Mouse (Mus musculus) megakaryocyte, embryonic 14.5 days (primary cell): ENCODE data around the gene Gm14597. TPM values are rescaled to one million over a fixed set of nuclear protein-coding genes. Genes with fewer than 3 reads are reported as not detected.

ENCODE experiments used
- H3K27me3 ChIP-seq: replicated peaks from 2 replicates; pipeline ENCODE3; 2012; ENCODE audit warnings: inconsistent platforms
- H3K36me3 ChIP-seq: replicated peaks from 2 replicates; pipeline ENCODE3; 2012; ENCODE audit warnings: low read length, inconsistent platforms, mixed read lengths
- H3K4me1 ChIP-seq: 2 replicates; pipeline ENCODE4 v1.6.1; 2012; ENCODE audit warnings: inconsistent platforms
- H3K4me3 ChIP-seq: replicated peaks from 2 replicates; pipeline ENCODE3; 2012; ENCODE audit warnings: moderate library complexity, mild to moderate bottlenecking, inconsistent platforms
- H3K9me3 ChIP-seq: 2 replicates; pipeline ENCODE4 v1.6.1; 2012; ENCODE audit warnings: inconsistent platforms
- FLI1 ChIP-seq: IDR thresholded peaks from 2 replicates; pipeline ENCODE4 v1.6.1; 2012; ENCODE audit warnings: low read length, inconsistent platforms, mixed read lengths
- GATA1 ChIP-seq: IDR thresholded peaks from 3 replicates; pipeline ENCODE4 v1.6.1; 2012; ENCODE audit warnings: mixed read lengths, low read length, inconsistent platforms, borderline replicate concordance
- polyA plus RNA-seq: library from polyadenylated mRNA; stranded (reverse); fragments of >175 nt; gene quantifications from 2 replicates; pipeline ENCODE4 v1.2.3, GENCODE M21; 2012; ENCODE audit warnings: low replicate concordance; ENCODE audit not compliant: insufficient read depth

Gm14597 gene
- polyA plus RNA-seq, 1 experiment: not detected

DNA sequence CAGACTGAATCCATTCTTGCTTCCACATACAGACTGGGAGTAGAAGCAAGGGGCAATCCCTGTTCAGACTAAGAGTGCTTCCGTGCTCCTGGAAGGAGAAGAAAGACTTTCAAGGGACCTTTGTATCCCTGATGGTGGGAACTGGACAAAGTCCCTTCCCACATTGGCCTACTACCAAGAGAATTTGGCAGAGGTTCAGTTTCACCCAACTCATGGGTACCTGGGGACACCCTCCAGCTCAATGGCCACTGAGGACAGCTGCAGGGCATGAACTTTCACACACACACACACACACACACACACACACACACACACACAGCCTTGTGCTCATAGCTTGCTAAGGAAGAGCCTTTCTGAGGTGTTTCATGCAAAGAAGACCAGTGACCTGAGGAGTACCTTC is 29.5 kb downstream of the Gm14597 start:
- Histone ChIP-seq H3K4me1 (no peaks in the 10 kb centered on the region), H3K36me3 (no peaks in the 10 kb centered on the region), H3K9me3 (no peaks in the 10 kb centered on the region), H3K4me3 (no peak overlapping the region), H3K27me3 (peaks cover 2% of the 10 kb centered on the region)
- TF ChIP-seq FLI1 (no peak), GATA1 (no peak)

Other genes starting within 250 kb of the Gm14597 start
- gene Mospd1, start 238.5 kb downstream of the Gm14597 start, polyA plus RNA-seq: 0.32 TPM in 1 of 2 replicates, not detected in the other
- gene Etd, start 174.1 kb downstream of the Gm14597 start, polyA plus RNA-seq: not detected in 2 replicates
- gene Rtl8c, start 947 bp downstream of the Gm14597 start, polyA plus RNA-seq: 2.2 and 8.3 TPM in 2 replicates
- 7.9 and 14.8 TPM in 2 replicates for gene Rtl8a, start 34.7 kb upstream of the Gm14597 start, polyA plus RNA-seq
- gene Rtl8b, start 61.4 kb upstream of the Gm14597 start, polyA plus RNA-seq: 4.9 and 25.8 TPM in 2 replicates
- gene 4930502E18Rik, start 115.8 kb upstream of the Gm14597 start, polyA plus RNA-seq: not detected in 2 replicates
- not detected in 2 replicates for gene 1700013H16Rik, start 148.9 kb upstream of the Gm14597 start, polyA plus RNA-seq
- gene Zfp36l3, start 167.4 kb upstream of the Gm14597 start, polyA plus RNA-seq: not detected in 2 replicates
- gene Xlr, start 188.7 kb upstream of the Gm14597 start, polyA plus RNA-seq: not detected in 2 replicates